Mouse (Mus musculus) heart, embryonic 13.5 days (tissue): ENCODE results near the gene 4931422A03Rik. TPM values are rescaled to one million over a fixed set of nuclear protein-coding genes. Genes with fewer than 3 reads are reported as not detected.

Experiments
- ATAC-seq: fragments of 200-750 bp; cut with Nextera tagmentation; 2 replicates; pipeline ENCODE4 v1.8.0; 2017; ENCODE audit warnings: moderate TSS enrichment; ENCODE audit not compliant: insufficient number of reproducible peaks, low FRiP score, low TSS enrichment; ENCODE audit errors: extremely low read depth
- H3K27ac ChIP-seq: fragments of 300-500 bp; sonication (generic); replicated peaks from 2 replicates; pipeline ENCODE4 v1.5.1; 2015; ENCODE audit warnings: moderate library complexity, mild to moderate bottlenecking, inconsistent platforms
- H3K27me3 ChIP-seq: fragments of 300-500 bp; sonication (generic); replicated peaks from 2 replicates; pipeline ENCODE4 v1.6.1; 2015; ENCODE audit warnings: mild to moderate bottlenecking, inconsistent platforms
- H3K36me3 ChIP-seq: fragments of 300-500 bp; sonication (generic); 2 replicates; pipeline ENCODE4 v1.6.1; 2015; ENCODE audit warnings: mild to moderate bottlenecking, inconsistent platforms
- H3K4me1 ChIP-seq: fragments of 300-500 bp; sonication (generic); 2 replicates; pipeline ENCODE4 v1.6.1; 2015; ENCODE audit warnings: inconsistent platforms
- H3K4me2 ChIP-seq: fragments of 300-500 bp; sonication (generic); 2 replicates; pipeline ENCODE4 v1.6.1; 2015; ENCODE audit warnings: inconsistent platforms, mild to moderate bottlenecking, moderate library complexity
- H3K4me3 ChIP-seq: fragments of 300-500 bp; sonication (generic); 2 replicates; pipeline ENCODE4 v1.5.1; 2015; ENCODE audit warnings: moderate library complexity, mild to moderate bottlenecking, inconsistent platforms
- H3K9ac ChIP-seq: fragments of 300-500 bp; sonication (generic); 2 replicates; pipeline ENCODE4 v1.6.1; 2015; ENCODE audit warnings: inconsistent platforms, mild to moderate bottlenecking, moderate library complexity
- H3K9me3 ChIP-seq: fragments of 300-500 bp; sonication (generic); 2 replicates; pipeline ENCODE4 v1.6.1; 2016; ENCODE audit warnings: inconsistent platforms
- WGBS: fragments of 180-500 bp; shearing (Covaris S2); methylation state at CpG from one replicate; pipeline ENCODE4 v1.1.7; 2015; ENCODE audit warnings: mixed read lengths; 5-methylcytosine and 5-hydroxymethylcytosine counted together
- polyA plus RNA-seq: library from polyadenylated mRNA; unstranded; fragments of >200 nt; fragmentation: Nextera tagmentation; extraction: Ambion mirVana; gene quantifications from 2 replicates; pipeline ENCODE4 v1.2.1, GENCODE M21; 2015

The 4931422A03Rik gene
- polyA plus RNA-seq, 1 experiment from 2014 or later: 1.6 TPM

DNA sequence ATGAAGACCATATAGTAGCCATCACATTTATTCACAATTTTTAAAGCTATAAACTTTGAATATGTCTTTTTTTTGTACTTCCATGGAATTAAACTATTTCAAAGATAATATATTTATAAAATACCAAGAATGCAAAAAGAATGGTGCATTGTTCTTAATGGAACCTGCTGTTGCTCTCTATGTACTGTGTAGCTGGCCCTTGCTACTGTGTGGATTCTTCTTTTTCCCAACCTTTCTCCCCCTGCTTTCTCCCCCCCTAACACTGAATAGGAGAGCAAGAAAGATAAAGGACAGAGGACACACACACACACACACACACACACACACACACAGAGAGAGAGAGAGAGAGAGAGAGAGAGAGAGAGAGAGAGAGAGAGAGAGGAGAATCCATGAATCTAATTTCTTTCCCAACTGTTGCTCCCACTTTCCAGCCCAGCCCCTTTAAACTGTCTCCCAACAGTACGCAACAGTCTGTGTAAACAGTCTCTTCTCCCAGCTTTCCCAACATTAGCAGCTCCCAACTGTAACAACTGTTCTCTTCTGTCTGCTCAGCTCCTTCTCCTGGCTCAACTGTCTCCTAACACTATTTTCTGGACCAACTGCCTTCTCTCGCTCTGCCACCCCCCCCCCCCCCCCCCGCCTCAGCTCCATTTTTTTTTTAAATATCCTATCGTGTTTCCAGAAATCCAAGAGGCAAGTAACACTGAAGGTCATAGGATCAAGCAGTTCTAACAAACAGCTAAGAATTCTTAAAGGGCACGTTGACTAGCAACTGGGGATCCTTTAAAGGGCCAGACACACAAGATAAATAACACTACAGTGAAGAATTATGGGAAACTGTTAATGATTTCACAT is 15.7 kb upstream of the 4931422A03Rik start:
- H3K4me3 ChIP-seq: no peak overlapping the region
- H3K27ac ChIP-seq: no peak overlapping the region
- no peak overlapping the region for H3K4me2 ChIP-seq
- WGBS: 60% methylated on average over 4 of the region's 5 CpGs
- H3K9me3 ChIP-seq: no peaks in the 10 kb centered on the region
- H3K27me3 ChIP-seq: no peaks in the 10 kb centered on the region
- H3K36me3 ChIP-seq: peaks cover 66% of the 10 kb centered on the region
- no peak overlapping the region for H3K9ac ChIP-seq
- ATAC-seq: no peak
- peaks cover 6% of the 10 kb centered on the region; the same call in 1 of the 2 replicates for H3K4me1 ChIP-seq

DNA sequence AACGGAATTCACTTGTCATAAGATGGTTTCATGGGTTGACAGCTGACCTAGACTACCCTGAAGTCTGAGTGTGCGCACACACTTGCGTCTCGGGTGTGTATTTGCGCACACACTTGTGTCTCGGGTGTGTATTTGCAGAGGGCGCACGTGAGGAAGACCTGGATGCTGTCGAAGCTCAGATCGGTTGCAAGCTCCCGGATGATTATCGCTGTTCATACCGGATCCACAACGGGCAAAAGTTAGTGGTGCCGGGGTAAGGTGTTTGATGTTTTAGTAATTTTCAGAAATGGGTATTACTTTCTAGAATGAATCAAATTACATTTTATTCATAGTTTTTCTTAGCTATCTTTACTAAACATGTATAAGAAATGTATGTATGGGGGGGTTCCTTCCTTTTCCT is 14.6 kb upstream of the 4931422A03Rik start:
- Histone ChIP-seq H3K4me2 (no peak overlapping the region), H3K9me3 (no peaks in the 10 kb centered on the region), H3K4me3 (no peak overlapping the region), H3K4me1 (peaks cover 6% of the 10 kb centered on the region; the same call in 1 of the 2 replicates), H3K9ac (no peak overlapping the region), H3K36me3 (peaks cover 64% of the 10 kb centered on the region), H3K27me3 (no peaks in the 10 kb centered on the region), H3K27ac (no peak overlapping the region)
- no peak for ATAC-seq
- 92% methylated on average over 15 of the region's 15 CpGs for WGBS

DNA sequence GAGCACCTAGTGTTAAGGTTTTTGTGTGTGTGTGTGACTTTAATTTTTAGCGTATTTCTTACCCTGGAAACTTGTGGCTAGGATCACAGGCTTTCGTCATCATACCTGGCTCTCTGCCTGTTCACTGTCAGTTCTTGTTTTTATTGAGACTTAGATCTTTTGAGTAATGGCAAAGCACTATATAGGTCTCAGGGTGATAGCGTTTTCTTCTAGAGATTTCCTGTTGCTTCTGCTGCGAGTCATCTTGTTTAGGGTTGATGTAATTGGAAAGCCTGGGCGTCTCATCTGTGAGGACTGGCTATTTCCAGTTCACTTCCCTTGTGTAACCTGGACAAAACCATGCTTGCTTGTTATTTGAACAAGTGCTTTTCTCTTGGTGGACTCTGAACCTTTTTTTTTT is 13.5 kb upstream of the 4931422A03Rik start:
- Histone ChIP-seq H3K4me3 (no peak overlapping the region), H3K9me3 (no peaks in the 10 kb centered on the region), H3K9ac (no peak overlapping the region), H3K27ac (no peak overlapping the region), H3K36me3 (peaks cover 68% of the 10 kb centered on the region), H3K4me1 (peaks cover 6% of the 10 kb centered on the region; the same call in 1 of the 2 replicates), H3K4me2 (no peak overlapping the region), H3K27me3 (no peaks in the 10 kb centered on the region)
- no peak for ATAC-seq
- 60% methylated on average over 5 of the region's 5 CpGs for WGBS

DNA sequence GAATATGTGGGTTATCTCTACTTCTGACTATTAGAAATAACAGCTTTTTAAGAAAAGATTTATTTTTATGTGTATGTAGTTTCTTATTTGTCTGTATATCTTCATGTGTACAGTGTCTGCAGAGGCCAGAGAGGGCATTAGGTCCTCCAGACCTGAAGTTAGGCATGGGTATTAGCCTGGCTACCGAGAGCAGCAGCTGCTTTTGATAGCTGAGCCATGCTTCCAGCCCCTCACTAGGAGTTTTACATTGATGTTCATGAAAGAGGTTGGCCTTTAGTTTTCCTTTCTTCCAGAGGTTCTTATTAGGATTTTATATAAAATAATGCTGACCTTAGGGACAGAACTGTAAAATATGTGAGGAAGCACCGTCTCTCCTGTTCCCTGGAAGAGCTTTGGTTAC is 10.1 kb upstream of the 4931422A03Rik start:
- WGBS: 70% methylated on average over 2 of the region's 2 CpGs
- H3K4me3 ChIP-seq: no peak overlapping the region
- H3K4me2 ChIP-seq: no peak overlapping the region
- 0 out of 2 replicates have a peak, but pooled peaks cover 4% of the 10 kb centered on the region for H3K4me1 ChIP-seq
- no peak for ATAC-seq
- H3K36me3 ChIP-seq: peaks cover 77% of the 10 kb centered on the region
- no peaks in the 10 kb centered on the region for H3K9me3 ChIP-seq
- H3K9ac ChIP-seq: no peak overlapping the region
- H3K27me3 ChIP-seq: no peaks in the 10 kb centered on the region
- H3K27ac ChIP-seq: no peak overlapping the region

DNA sequence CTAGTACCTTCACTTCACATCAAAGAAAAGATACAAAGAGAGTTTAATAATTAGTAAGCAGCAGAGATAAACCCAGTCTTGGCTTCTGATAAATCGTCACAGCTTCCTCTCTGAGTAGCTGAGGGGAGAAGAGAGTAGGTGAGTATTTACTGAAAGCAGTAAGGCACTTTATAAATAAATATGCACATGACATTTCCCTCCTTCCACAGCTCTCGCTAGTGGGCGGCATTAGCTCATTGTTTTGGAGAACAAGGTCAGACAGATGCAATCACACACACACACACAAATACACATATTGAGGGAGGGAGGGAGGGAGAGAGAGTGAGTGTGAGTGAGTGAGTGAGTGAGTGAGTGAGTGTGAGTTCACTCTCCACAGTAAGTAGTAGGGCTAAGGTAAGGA is 8.2 kb upstream of the 4931422A03Rik start:
- Histone ChIP-seq H3K4me3 (no peak overlapping the region), H3K9ac (no peak overlapping the region), H3K27ac (no peak overlapping the region), H3K4me1 (0 out of 2 replicates have a peak, but pooled peaks cover 4% of the 10 kb centered on the region), H3K9me3 (no peaks in the 10 kb centered on the region), H3K4me2 (no peak overlapping the region), H3K27me3 (no peaks in the 10 kb centered on the region), H3K36me3 (peaks cover 79% of the 10 kb centered on the region)
- ATAC-seq: no peak
- 72% methylated on average over 3 of the region's 3 CpGs for WGBS

DNA sequence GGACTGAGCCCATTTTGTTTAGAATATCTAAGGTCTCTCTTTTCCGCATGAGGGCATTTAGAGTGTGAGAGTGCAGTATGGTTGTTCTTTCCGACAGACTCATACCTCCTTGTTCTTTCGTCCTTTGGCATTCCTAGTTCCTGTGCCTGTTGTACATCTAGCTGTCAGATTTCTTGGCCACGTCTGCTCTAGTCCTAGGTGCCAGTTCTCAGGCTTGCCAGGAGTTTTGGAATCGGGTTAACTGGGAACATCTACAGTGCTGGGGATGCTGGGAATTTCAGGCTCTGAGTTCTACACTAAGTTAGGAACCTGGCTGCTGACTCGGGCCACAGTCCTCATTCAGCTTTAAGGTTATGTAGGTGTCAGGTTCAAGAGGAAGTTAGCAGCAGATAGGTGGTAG is 7.4 kb upstream of the 4931422A03Rik start:
- ATAC-seq: no peak
- WGBS: 59% methylated on average over 6 of the region's 6 CpGs
- 0 out of 2 replicates have a peak overlapping the region, but pooled peaks have one; percentile 37 for H3K9ac ChIP-seq

DNA sequence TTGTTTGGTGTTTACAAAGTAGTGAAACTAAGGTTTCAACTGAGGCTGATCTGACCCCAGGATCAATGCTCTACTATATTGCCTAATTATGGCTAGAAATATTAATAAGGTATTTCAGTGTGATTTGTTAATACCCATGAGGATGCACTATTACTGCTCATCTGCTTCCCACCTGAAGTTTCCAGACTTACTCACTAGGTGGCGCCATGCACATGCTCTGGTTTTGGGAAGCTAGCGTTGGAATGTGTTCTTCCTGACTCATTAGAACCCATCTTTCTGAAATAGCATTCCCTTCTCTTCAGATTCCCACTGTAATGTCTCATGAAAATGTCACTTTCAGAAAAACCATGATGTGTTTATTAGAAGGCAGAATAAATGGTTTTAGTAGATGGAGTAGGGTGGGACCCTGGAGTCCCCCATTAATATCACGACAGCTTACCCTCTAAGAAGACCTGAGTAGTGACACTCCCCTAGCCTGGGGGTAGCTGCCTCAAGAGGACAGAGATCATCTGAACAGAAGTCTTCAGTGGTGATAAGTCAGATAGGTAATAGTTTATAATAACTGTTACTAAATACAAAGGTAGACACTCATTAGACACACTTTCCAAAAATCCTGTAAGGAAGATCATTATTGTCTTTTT is 6.8 kb upstream of the 4931422A03Rik start:
- H3K9me3 ChIP-seq: no peaks in the 10 kb centered on the region
- WGBS: 30% methylated on average over 3 of the region's 3 CpGs
- no peak overlapping the region for H3K4me3 ChIP-seq
- peaks cover 13% of the 10 kb centered on the region for H3K4me1 ChIP-seq
- no peak overlapping the region for H3K27ac ChIP-seq
- no peak for ATAC-seq
- peaks cover 75% of the 10 kb centered on the region for H3K36me3 ChIP-seq
- no peak overlapping the region for H3K9ac ChIP-seq
- no peak overlapping the region for H3K4me2 ChIP-seq
- no peaks in the 10 kb centered on the region for H3K27me3 ChIP-seq

More for the DNA sequence above, 7.4 kb upstream of the 4931422A03Rik start:
- no peak overlapping the region for H3K4me2 ChIP-seq
- H3K36me3 ChIP-seq: peaks cover 77% of the 10 kb centered on the region
- H3K27ac ChIP-seq: no peak overlapping the region
- no peaks in the 10 kb centered on the region for H3K9me3 ChIP-seq
- no peak overlapping the region for H3K4me3 ChIP-seq
- H3K4me1 ChIP-seq: peaks cover 6% of the 10 kb centered on the region
- H3K27me3 ChIP-seq: no peaks in the 10 kb centered on the region

DNA sequence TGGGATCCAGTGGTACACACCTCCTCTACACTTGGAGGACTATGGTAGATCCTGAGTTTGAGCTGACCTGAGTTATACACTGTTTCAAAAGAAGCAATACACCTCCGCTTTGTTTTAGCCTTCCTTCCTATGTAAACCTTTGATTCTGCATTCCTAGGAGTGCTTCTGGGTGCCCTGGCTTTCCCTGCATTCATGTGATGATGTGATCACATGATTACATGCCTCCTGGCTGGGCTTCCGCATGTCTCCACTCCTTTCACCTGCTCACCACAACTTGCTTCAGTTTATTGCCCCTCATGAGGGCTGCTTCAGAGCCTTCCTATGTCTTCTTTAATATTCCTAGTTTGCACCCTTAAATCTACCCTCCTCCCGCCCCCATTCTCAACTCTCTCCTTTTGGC is 3.9 kb upstream of the 4931422A03Rik start:
- Histone ChIP-seq H3K9me3 (no peaks in the 10 kb centered on the region), H3K27ac (no peak overlapping the region), H3K9ac (no peak overlapping the region), H3K4me3 (no peak overlapping the region), H3K4me2 (no peak overlapping the region), H3K4me1 (peaks cover 32% of the 10 kb centered on the region), H3K36me3 (peaks cover 50% of the 10 kb centered on the region), H3K27me3 (no peaks in the 10 kb centered on the region)
- ATAC-seq: no peak
- WGBS: 89% methylated on average over 3 of the region's 3 CpGs

DNA sequence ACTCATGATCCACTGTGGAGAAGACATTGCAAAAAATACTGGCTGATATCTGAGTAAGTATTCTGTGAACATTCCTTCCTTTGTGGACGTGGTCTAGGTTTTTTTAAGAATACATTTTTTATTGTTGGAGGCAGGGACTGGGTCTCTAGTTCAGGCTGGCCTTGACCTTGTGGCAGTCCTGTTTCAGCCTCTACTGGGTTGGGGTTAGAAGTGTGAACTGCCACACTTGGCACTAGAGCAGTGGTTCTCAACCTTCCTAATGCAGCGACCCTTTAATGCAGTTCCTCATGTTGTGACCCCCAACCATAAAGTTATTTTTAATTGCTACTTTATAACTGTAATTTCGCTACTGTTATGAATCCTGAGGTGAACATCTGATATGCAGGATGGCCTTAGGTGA is 2.2 kb upstream of the 4931422A03Rik start:
- no peak for ATAC-seq
- Histone ChIP-seq H3K9me3 (no peaks in the 10 kb centered on the region), H3K9ac (no peak overlapping the region), H3K4me3 (no peak overlapping the region), H3K27me3 (no peaks in the 10 kb centered on the region), H3K4me1 (peaks cover 33% of the 10 kb centered on the region), H3K4me2 (peak overlapping the region; percentile 91; the same call in 1 of the 2 replicates), H3K27ac (no peak overlapping the region), H3K36me3 (peaks cover 35% of the 10 kb centered on the region)
- 75% methylated on average over 3 of the region's 3 CpGs for WGBS

DNA sequence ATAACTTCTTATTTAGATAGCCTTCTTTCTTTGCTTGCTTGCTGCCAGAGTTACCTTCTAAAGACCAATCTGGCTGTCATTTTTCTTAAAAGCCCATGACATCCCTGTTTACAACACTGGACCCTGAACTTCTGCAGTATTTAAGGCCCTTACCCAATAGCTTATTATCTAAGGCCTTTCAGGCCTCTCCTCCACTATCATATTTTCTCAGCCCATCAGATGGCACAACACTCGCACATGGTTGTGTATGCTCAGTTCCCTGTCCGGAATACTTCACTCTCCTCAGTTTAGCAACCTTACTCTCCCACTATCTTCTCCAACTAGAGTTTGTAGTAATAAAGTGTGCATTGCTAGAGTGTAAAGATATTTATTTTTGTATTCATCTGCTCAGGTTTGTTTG is 913 bp upstream of the 4931422A03Rik start:
- peaks cover 29% of the 10 kb centered on the region for H3K4me1 ChIP-seq
- peaks cover 23% of the 10 kb centered on the region for H3K36me3 ChIP-seq
- H3K9ac ChIP-seq: peak overlapping the region; percentile 98
- H3K27ac ChIP-seq: peak overlapping the region; percentile 77; the same call in 1 of the 2 replicates
- no peaks in the 10 kb centered on the region for H3K9me3 ChIP-seq
- H3K4me3 ChIP-seq: peak overlapping the region; percentile 89
- no peaks in the 10 kb centered on the region for H3K27me3 ChIP-seq
- ATAC-seq: no peak
- WGBS: 30% methylated on average over 2 of the region's 2 CpGs
- peak overlapping the region; percentile 91 for H3K4me2 ChIP-seq

DNA sequence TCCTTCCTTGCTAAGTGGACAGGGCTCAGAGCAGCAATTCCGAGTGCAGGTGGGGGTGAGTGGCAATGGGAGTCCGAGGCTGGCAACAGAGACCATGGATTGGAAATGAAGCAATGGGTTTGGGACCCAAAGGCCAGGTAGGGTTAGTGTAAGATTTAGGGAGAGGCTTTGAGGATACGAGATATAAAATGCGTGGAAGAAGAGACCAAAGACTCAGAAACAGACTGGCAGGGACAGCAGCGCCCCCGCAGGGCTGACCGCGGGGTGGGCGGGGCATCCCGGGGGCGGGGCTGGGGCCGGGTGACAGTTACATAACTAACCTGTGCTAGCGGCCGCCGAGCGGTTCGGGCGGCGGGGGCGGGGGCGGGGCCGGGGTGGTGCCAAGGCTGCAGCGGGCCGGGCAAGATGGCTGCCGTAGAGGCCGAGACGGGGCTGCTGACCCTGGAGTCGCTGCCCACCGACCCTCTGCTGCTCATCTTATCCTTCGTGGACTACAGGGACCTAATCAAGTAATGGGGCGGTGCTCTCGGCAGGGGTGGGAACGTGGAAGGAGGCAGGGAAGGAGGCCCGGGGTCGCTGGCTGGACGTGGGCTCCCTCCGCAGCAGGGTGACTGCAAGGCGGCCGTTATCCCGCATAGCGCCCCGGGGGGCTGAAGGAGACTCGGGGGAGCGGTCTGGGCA is 563 bp downstream of the 4931422A03Rik start, which contains the start of gene Fbxo3:
TSS of gene Fbxo3 (plus strand) at position 264 of the 681 bp plus-strand sequence.
- Histone ChIP-seq H3K4me1 (peaks cover 29% of the 10 kb centered on the region), H3K27ac (peak within 1 kb of the TSS; percentile 77), H3K36me3 (peaks cover 15% of the 10 kb centered on the region), H3K9ac (peak within 1 kb of the TSS; percentile 98), H3K9me3 (no peaks in the 10 kb centered on the region), H3K4me2 (peak within 1 kb of the TSS; percentile 91), H3K27me3 (no peaks in the 10 kb centered on the region), H3K4me3 (peak within 1 kb of the TSS; percentile 89)
- WGBS: 1% methylated on average over 42 of the region's 44 CpGs
- ATAC-seq: peak; percentile 94
